8 mouse cellular contexts compared by ENCODE assay signal in the genomic region with DNA sequence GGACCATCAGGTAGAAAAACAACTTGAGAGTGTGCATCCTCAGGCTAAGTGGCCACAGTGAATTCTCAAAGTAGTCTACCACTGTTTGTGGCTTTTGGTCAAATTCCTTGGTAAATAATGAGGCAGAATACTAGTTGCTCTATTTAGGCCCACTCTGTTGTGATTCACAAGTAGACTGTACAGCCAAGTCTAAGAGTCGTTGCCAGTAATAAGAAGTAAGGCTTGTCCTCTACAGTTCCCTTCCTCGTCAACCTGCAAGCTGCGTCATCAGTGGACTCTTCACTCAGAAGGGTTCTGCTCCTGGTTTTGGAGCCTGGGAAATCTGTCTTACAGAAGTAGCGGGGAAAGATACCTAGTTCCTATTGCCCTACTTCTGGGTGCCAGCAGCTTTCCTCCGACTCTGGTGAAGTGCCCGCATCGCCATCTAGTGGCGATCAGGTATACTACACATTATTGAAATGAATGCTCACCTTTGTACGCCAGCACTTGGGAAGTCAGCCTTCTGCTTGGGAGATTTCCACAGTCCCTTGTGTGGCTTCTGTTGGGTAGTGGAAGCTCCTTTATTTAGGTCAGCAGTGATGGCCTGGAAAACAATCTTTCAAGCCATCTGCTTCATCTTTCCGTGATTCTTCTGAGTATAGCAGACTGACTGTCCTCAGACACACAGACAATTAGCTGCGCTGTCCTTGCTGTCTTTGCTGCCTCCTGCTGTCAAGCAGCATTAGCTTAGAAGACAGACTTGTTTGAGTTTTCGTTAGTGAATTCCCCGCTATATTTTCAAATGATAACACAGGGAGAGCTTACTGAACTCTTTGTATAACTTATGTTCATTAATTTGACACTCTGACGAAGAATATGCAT.
A peak's percentile ranks its signal among the peaks of the same experiment; 100 is the strongest.
DNase-seq lines count a peak whose midpoint lies in the region; ATAC-seq and TF ChIP-seq lines count a peak whose summit lies in the region.

No protein-coding gene starts in this region.

- peaks cover 23% of the 10 kb centered on the region for H3K4me1 ChIP-seq in heart, embryonic 13.5 days
- H3K4me1 ChIP-seq in kidney, embryonic 16.5 days (ENCODE audit: insufficient read depth, low read length), result no peaks in the 10 kb centered on the region
- no peaks in the 10 kb centered on the region for H3K4me1 ChIP-seq in stomach, postnatal 0 days (replicated peaks; ENCODE audit: control insufficient read depth, insufficient read depth)

- no peak overlapping the region for H3K4me3 ChIP-seq in heart, embryonic 13.5 days
- no peak overlapping the region for H3K4me3 ChIP-seq in kidney, embryonic 16.5 days (ENCODE audit: low read length)
- H3K4me3 ChIP-seq in stomach, postnatal 0 days (ENCODE audit: low read depth, low read length), result no peak overlapping the region

- peak; percentile 90 for TF ChIP-seq CTCF in brain, embryonic 14.5 days (IDR thresholded peaks at IDR 0.05; ENCODE audit: borderline replicate concordance, extremely low read depth, insufficient read depth, insufficient read length)
- TF ChIP-seq CTCF in stomach, postnatal 0 days (IDR thresholded peaks at IDR 0.05; ENCODE audit: low read depth), result peak; percentile 84

- H3K4me2 ChIP-seq in heart, embryonic 13.5 days, result peak overlapping the region; percentile 54
- H3K4me2 ChIP-seq in kidney, embryonic 16.5 days (replicated peaks; ENCODE audit: low read depth, low read length), result no peak overlapping the region; the same call in 1 of the 2 replicates
- no peak overlapping the region for H3K4me2 ChIP-seq in stomach, postnatal 0 days (replicated peaks; ENCODE audit: low read depth)

- DNase-seq in brain, embryonic 14.5 days (ENCODE audit: low read depth), result peak; percentile 94
- peak; percentile 60 for DNase-seq in liver
- DNase-seq in neural tube, embryonic 10.5 days (ENCODE audit: extremely low spot score, low spot score), result peak; percentile 74
- DNase-seq in stomach, postnatal 0 days (ENCODE audit: low spot score), result peak; percentile 73

- WGBS in heart, embryonic 13.5 days, result 28% methylated on average over 14 of the region's 14 CpGs
- WGBS in kidney, embryonic 16.5 days, result 33% methylated on average over 14 of the region's 14 CpGs
- WGBS in stomach, postnatal 0 days, result 26% methylated on average over 14 of the region's 14 CpGs

- H3K36me3 ChIP-seq in heart, embryonic 13.5 days, result no peaks in the 10 kb centered on the region
- 0 out of 2 replicates have a peak, but pooled peaks cover 2% of the 10 kb centered on the region for H3K36me3 ChIP-seq in kidney, embryonic 16.5 days (ENCODE audit: insufficient read depth, low read length)
- no peaks in the 10 kb centered on the region for H3K36me3 ChIP-seq in stomach, postnatal 0 days (ENCODE audit: control insufficient read depth, insufficient read depth, low read length)

- no peak for TF ChIP-seq POLR2A in brain, embryonic 14.5 days (IDR thresholded peaks at IDR 0.05; ENCODE audit: borderline replicate concordance, extremely low read depth, insufficient read depth, insufficient read length, poor library complexity, severe bottlenecking)

- no peak overlapping the region for H3K9ac ChIP-seq in heart, embryonic 13.5 days
- H3K9ac ChIP-seq in kidney, embryonic 16.5 days (replicated peaks; ENCODE audit: low read length), result no peak overlapping the region
- H3K9ac ChIP-seq in stomach, postnatal 0 days (ENCODE audit: low read length), result no peak overlapping the region

- ATAC-seq in CD4-positive, CD25-positive, alpha-beta regulatory T cell, adult 4 months, result peak; percentile 73
- ATAC-seq in erythroblast, adult 5-6 weeks (replicated peaks; ENCODE audit: low FRiP score, poor library complexity, severe bottlenecking), result peak; percentile 73
- no peak for ATAC-seq in heart, embryonic 13.5 days (ENCODE audit: extremely low read depth, insufficient number of reproducible peaks, low FRiP score, low TSS enrichment)
- ATAC-seq in kidney, embryonic 16.5 days (ENCODE audit: low FRiP score, low TSS enrichment), result peak; percentile 54; the same call in 1 of the 2 replicates
- ATAC-seq in stomach, postnatal 0 days (ENCODE audit: low FRiP score, low TSS enrichment), result peak; percentile 63; the same call in 1 of the 2 replicates

- no peak overlapping the region for H3K27ac ChIP-seq in heart, embryonic 13.5 days (replicated peaks)
- no peak overlapping the region for H3K27ac ChIP-seq in kidney, embryonic 16.5 days (ENCODE audit: low read length)
- no peak overlapping the region for H3K27ac ChIP-seq in stomach, postnatal 0 days (replicated peaks)

- no peak for TF ChIP-seq EP300 in stomach, postnatal 0 days (optimal IDR thresholded peaks at IDR 0.05)

- H3K9me3 ChIP-seq in heart, embryonic 13.5 days, result no peaks in the 10 kb centered on the region
- peaks cover 2% of the 10 kb centered on the region; the same call in 1 of the 2 replicates for H3K9me3 ChIP-seq in kidney, embryonic 16.5 days (ENCODE audit: low read length)
- H3K9me3 ChIP-seq in stomach, postnatal 0 days (ENCODE audit: control insufficient read depth, low read length), result no peaks in the 10 kb centered on the region

- H3K27me3 ChIP-seq in heart, embryonic 13.5 days (replicated peaks), result no peaks in the 10 kb centered on the region
- no peaks in the 10 kb centered on the region for H3K27me3 ChIP-seq in kidney, embryonic 16.5 days (ENCODE audit: insufficient read depth, low read length)
- no peaks in the 10 kb centered on the region for H3K27me3 ChIP-seq in stomach, postnatal 0 days (ENCODE audit: control insufficient read depth, insufficient read depth, low read length)
